Mouse (Mus musculus) CH12.LX (cell line): ENCODE data around the gene Rbp1.

ENCODE experiments used
- CHD1 ChIP-seq: IDR thresholded peaks from 2 replicates; pipeline ENCODE4 v1.6.1; 2012; ENCODE audit warnings: low read depth, low read length, improper control_type of control experiment, inconsistent platforms
- CTCF ChIP-seq, 2 experiments: IDR thresholded peaks in 1 of 2; conservative IDR thresholded peaks in 1 of 2; 2 replicates each; pipeline ENCODE4 v1.5.1; 2011 to 2012; ENCODE audit warnings: low read depth in 2 of 2, low read length in 2 of 2, improper control_type of control experiment in 1 of 2, inconsistent platforms in 1 of 2, mild to moderate bottlenecking in 1 of 2, moderate library complexity in 1 of 2
- HCFC1 ChIP-seq: IDR thresholded peaks from 2 replicates; pipeline ENCODE4 v1.6.1; 2012; ENCODE audit warnings: low read depth, mild to moderate bottlenecking, inconsistent platforms, low read length, improper control_type of control experiment
- MYC ChIP-seq: IDR thresholded peaks from 2 replicates; pipeline ENCODE4 v1.6.1; 2011; ENCODE audit warnings: low read depth, mild to moderate bottlenecking, improper control_type of control experiment, low read length
- PAX5 ChIP-seq: IDR thresholded peaks from 2 replicates; pipeline ENCODE4 v1.6.1; 2012; ENCODE audit warnings: low read length, inconsistent platforms, mixed read lengths
- POLR2A ChIP-seq: IDR thresholded peaks from 2 replicates; pipeline ENCODE4 v1.6.1; 2011; ENCODE audit warnings: low read depth, mild to moderate bottlenecking, improper control_type of control experiment, low read length

GRCm38 (mm10) chr9:98397211-98397610 lies 25.6 kb upstream of the Rbp1 start:
- no peak for TF ChIP-seq CTCF (conservative IDR thresholded peaks at IDR 0.05 in 1 of 2, IDR thresholded peaks at IDR 0.05 in 1 of 2; ENCODE audit: low read depth in 2 of 2, low read length in 2 of 2)
- no peak for TF ChIP-seq POLR2A
- TF ChIP-seq CHD1, result no peak
- TF ChIP-seq MYC, result no peak
- TF ChIP-seq HCFC1, result no peak
- no peak for TF ChIP-seq PAX5
